Mouse (Mus musculus) embryonic facial prominence, embryonic 15.5 days (tissue): ENCODE measurements around the gene Sox10. TPM values are rescaled to one million over a fixed set of nuclear protein-coding genes. Genes with fewer than 3 reads are reported as not detected.

Experiments
- ATAC-seq: fragments of 200-750 bp; cut with Nextera tagmentation; 2 replicates; pipeline ENCODE4 v1.8.0; 2017; ENCODE audit warnings: low read depth, moderate TSS enrichment; ENCODE audit not compliant: insufficient number of reproducible peaks, low FRiP score, low TSS enrichment
- H3K27ac ChIP-seq: fragments of 300-500 bp; sonication (generic); replicated peaks from 2 replicates; pipeline ENCODE4 v1.5.1; 2015; ENCODE audit warnings: mild to moderate bottlenecking, inconsistent platforms
- H3K27me3 ChIP-seq: fragments of 300-500 bp; sonication (generic); 2 replicates; pipeline ENCODE4 v1.6.1; 2015; ENCODE audit warnings: inconsistent platforms
- H3K36me3 ChIP-seq: fragments of 300-500 bp; sonication (generic); 2 replicates; pipeline ENCODE4 v1.6.1; 2015; ENCODE audit warnings: mild to moderate bottlenecking, inconsistent platforms
- H3K4me1 ChIP-seq: fragments of 300-500 bp; sonication (generic); 2 replicates; pipeline ENCODE4 v1.6.1; 2015; ENCODE audit warnings: inconsistent platforms
- H3K4me2 ChIP-seq: fragments of 300-500 bp; sonication (generic); replicated peaks from 2 replicates; pipeline ENCODE4 v1.6.1; 2015; ENCODE audit warnings: mild to moderate bottlenecking, inconsistent platforms
- H3K4me3 ChIP-seq: fragments of 300-500 bp; sonication (generic); replicated peaks from 2 replicates; pipeline ENCODE4 v1.5.1; 2015; ENCODE audit warnings: mild to moderate bottlenecking, inconsistent platforms
- H3K9ac ChIP-seq: fragments of 300-500 bp; sonication (generic); 2 replicates; pipeline ENCODE4 v1.6.1; 2015; ENCODE audit warnings: inconsistent platforms
- H3K9me3 ChIP-seq: fragments of 300-500 bp; sonication (generic); replicated peaks from 2 replicates; pipeline ENCODE4 v1.6.1; 2016; ENCODE audit warnings: inconsistent platforms
- WGBS: fragments of 180-500 bp; shearing (Covaris S2); methylation state at CpG from one replicate; pipeline ENCODE4 v1.1.7; 2015; 5-methylcytosine and 5-hydroxymethylcytosine counted together
- polyA plus RNA-seq: library from polyadenylated mRNA; unstranded; fragments of >200 nt; fragmentation: Nextera tagmentation; extraction: Ambion mirVana; gene quantifications from 2 replicates; pipeline ENCODE4 v1.2.1, GENCODE M21; 2015

Gene Sox10
- polyA plus RNA-seq, 1 experiment from 2014 or later, result 12.5 TPM

GRCm38 (mm10) chr15:79135332-79135731, 29.7 kb downstream of the Sox10 start:
- WGBS, result 69% methylated on average over 9 of the region's 9 CpGs
- Histone ChIP-seq H3K27ac (no peak overlapping the region), H3K4me1 (peaks cover 23% of the 10 kb centered on the region; the same call in 1 of the 2 replicates), H3K9ac (no peak overlapping the region), H3K36me3 (peaks cover 43% of the 10 kb centered on the region), H3K27me3 (no peaks in the 10 kb centered on the region), H3K9me3 (no peaks in the 10 kb centered on the region), H3K4me3 (no peak overlapping the region), H3K4me2 (no peak overlapping the region)
- no peak for ATAC-seq

- no peak overlapping the region for H3K9ac ChIP-seq
- no peak for ATAC-seq
- WGBS, result 84% methylated on average over 9 of the region's 9 CpGs
Measured at GRCm38 (mm10) chr15:79134496-79135270, 30.4 kb downstream of the Sox10 start.

GRCm38 (mm10) chr15:79133191-79133661, 31.8 kb downstream of the Sox10 start:
- Histone ChIP-seq H3K4me1 (peaks cover 22% of the 10 kb centered on the region; the same call in 1 of the 2 replicates), H3K36me3 (peaks cover 61% of the 10 kb centered on the region), H3K4me3 (no peak overlapping the region), H3K9ac (no peak overlapping the region), H3K27ac (no peak overlapping the region), H3K9me3 (no peaks in the 10 kb centered on the region), H3K27me3 (no peaks in the 10 kb centered on the region), H3K4me2 (no peak overlapping the region)
- ATAC-seq, result no peak
- 83% methylated on average over 6 of the region's 6 CpGs for WGBS

More at GRCm38 (mm10) chr15:79134496-79135270, 30.4 kb downstream of the Sox10 start:
- Histone ChIP-seq H3K9me3 (no peaks in the 10 kb centered on the region), H3K4me3 (no peak overlapping the region), H3K4me1 (peaks cover 22% of the 10 kb centered on the region; the same call in 1 of the 2 replicates), H3K4me2 (no peak overlapping the region), H3K36me3 (peaks cover 49% of the 10 kb centered on the region), H3K27me3 (no peaks in the 10 kb centered on the region), H3K27ac (no peak overlapping the region)

- 72% methylated on average over 7 of the region's 7 CpGs for WGBS
- Histone ChIP-seq H3K9me3 (no peaks in the 10 kb centered on the region), H3K4me2 (no peak overlapping the region), H3K27me3 (no peaks in the 10 kb centered on the region), H3K9ac (no peak overlapping the region), H3K27ac (no peak overlapping the region), H3K36me3 (peaks cover 78% of the 10 kb centered on the region), H3K4me1 (peaks cover 22% of the 10 kb centered on the region; the same call in 1 of the 2 replicates), H3K4me3 (no peak overlapping the region)
- ATAC-seq, result no peak
Measured at GRCm38 (mm10) chr15:79131442-79131841, 33.6 kb downstream of the Sox10 start.

GRCm38 (mm10) chr15:79130782-79131181, 34.3 kb downstream of the Sox10 start:
- Histone ChIP-seq H3K4me2 (no peak overlapping the region), H3K27ac (no peak overlapping the region), H3K36me3 (peaks cover 85% of the 10 kb centered on the region), H3K4me1 (peaks cover 16% of the 10 kb centered on the region; the same call in 1 of the 2 replicates), H3K9me3 (no peaks in the 10 kb centered on the region), H3K4me3 (no peak overlapping the region), H3K27me3 (no peaks in the 10 kb centered on the region), H3K9ac (no peak overlapping the region)
- ATAC-seq, result no peak
- 77% methylated on average over 10 of the region's 10 CpGs for WGBS

GRCm38 (mm10) chr15:79129311-79129710, 35.7 kb downstream of the Sox10 start:
- Histone ChIP-seq H3K4me2 (no peak overlapping the region), H3K27me3 (no peaks in the 10 kb centered on the region), H3K27ac (no peak overlapping the region), H3K4me1 (0 out of 2 replicates have a peak, but pooled peaks cover 9% of the 10 kb centered on the region), H3K4me3 (no peak overlapping the region), H3K9ac (no peak overlapping the region), H3K36me3 (peaks cover 97% of the 10 kb centered on the region), H3K9me3 (no peaks in the 10 kb centered on the region)
- ATAC-seq, result no peak
- 71% methylated on average over 7 of the region's 7 CpGs for WGBS

GRCm38 (mm10) chr15:79128208-79128607, 36.8 kb downstream of the Sox10 start:
- 0 out of 2 replicates have a peak, but pooled peaks cover 9% of the 10 kb centered on the region for H3K4me1 ChIP-seq
- 95% methylated on average over 5 of the region's 5 CpGs for WGBS
- no peak overlapping the region for H3K4me3 ChIP-seq
- H3K36me3 ChIP-seq, result peaks cover 97% of the 10 kb centered on the region
- H3K4me2 ChIP-seq, result no peak overlapping the region
- no peak overlapping the region for H3K9ac ChIP-seq
- no peak overlapping the region for H3K27ac ChIP-seq
- ATAC-seq, result no peak
- no peaks in the 10 kb centered on the region for H3K9me3 ChIP-seq
- H3K27me3 ChIP-seq, result no peaks in the 10 kb centered on the region

- no peak overlapping the region for H3K27ac ChIP-seq
- 0 out of 2 replicates have a peak, but pooled peaks cover 9% of the 10 kb centered on the region for H3K4me1 ChIP-seq
- no peak for ATAC-seq
- H3K9me3 ChIP-seq, result no peaks in the 10 kb centered on the region
- no peak overlapping the region for H3K4me3 ChIP-seq
- no peaks in the 10 kb centered on the region for H3K27me3 ChIP-seq
- 96% methylated on average over 12 of the region's 12 CpGs for WGBS
- H3K9ac ChIP-seq, result no peak overlapping the region
- no peak overlapping the region for H3K4me2 ChIP-seq
- peaks cover 97% of the 10 kb centered on the region for H3K36me3 ChIP-seq
Measured at GRCm38 (mm10) chr15:79127101-79127500, 37.9 kb downstream of the Sox10 start.

GRCm38 (mm10) chr15:79126217-79126932, 38.7 kb downstream of the Sox10 start:
- Histone ChIP-seq H3K4me3 (no peak overlapping the region), H3K9me3 (no peaks in the 10 kb centered on the region), H3K4me1 (0 out of 2 replicates have a peak, but pooled peaks cover 7% of the 10 kb centered on the region), H3K4me2 (no peak overlapping the region), H3K9ac (no peak overlapping the region), H3K36me3 (peaks cover 97% of the 10 kb centered on the region), H3K27me3 (no peaks in the 10 kb centered on the region), H3K27ac (no peak overlapping the region)
- 76% methylated on average over 13 of the region's 13 CpGs for WGBS
- ATAC-seq, result no peak

GRCm38 (mm10) chr15:79124331-79124875, 40.6 kb downstream of the Sox10 start:
- Histone ChIP-seq H3K4me1 (no peaks in the 10 kb centered on the region), H3K4me3 (no peak overlapping the region), H3K27me3 (no peaks in the 10 kb centered on the region), H3K27ac (no peak overlapping the region), H3K4me2 (no peak overlapping the region), H3K36me3 (peaks cover 96% of the 10 kb centered on the region), H3K9me3 (no peaks in the 10 kb centered on the region), H3K9ac (no peak overlapping the region)
- ATAC-seq, result no peak
- 71% methylated on average over 10 of the region's 10 CpGs for WGBS

- Histone ChIP-seq H3K4me3 (no peak overlapping the region), H3K27ac (no peak overlapping the region), H3K9me3 (no peaks in the 10 kb centered on the region), H3K36me3 (peaks cover 98% of the 10 kb centered on the region), H3K4me2 (no peak overlapping the region), H3K27me3 (no peaks in the 10 kb centered on the region), H3K9ac (no peak overlapping the region), H3K4me1 (no peaks in the 10 kb centered on the region)
- ATAC-seq, result no peak
- 85% methylated on average over 6 of the region's 6 CpGs for WGBS
Measured at GRCm38 (mm10) chr15:79123751-79124150, 41.3 kb downstream of the Sox10 start.
